Mouse (Mus musculus) midbrain, embryonic 10.5 days (tissue): Measurements from ENCODE around the gene Wrb. TPM values are rescaled to one million over a fixed set of nuclear protein-coding genes. Genes with fewer than 3 reads are reported as not detected.

ENCODE experiments used
- polyA plus RNA-seq: library from polyadenylated mRNA; unstranded; fragments of >200 nt; fragmentation: Nextera tagmentation; extraction: Ambion mirVana; gene quantifications from 2 replicates; pipeline ENCODE4 v1.2.1, GENCODE M21; 2016

The Wrb gene
- polyA plus RNA-seq, 1 experiment from 2014 or later = 125 TPM

Other genes with a start within 250 kb of the Wrb start
- 102 and 113 TPM in 2 replicates for gene Psmg1, start 154.4 kb upstream of the Wrb start, polyA plus RNA-seq
- gene Brwd1, start 62.9 kb upstream of the Wrb start, polyA plus RNA-seq = 133 and 160 TPM in 2 replicates
- gene Hmgn1, start 17.7 kb upstream of the Wrb start, polyA plus RNA-seq = 713 and 827 TPM in 2 replicates
- gene Lca5l, start 46.9 kb downstream of the Wrb start, polyA plus RNA-seq = 1.0 TPM in 2 replicates
- gene Sh3bgr, start 55.0 kb downstream of the Wrb start, polyA plus RNA-seq = 1.4 and 2.0 TPM in 2 replicates
- 0.37 and 0.65 TPM in 2 replicates for gene B3galt5, start 90.4 kb downstream of the Wrb start, polyA plus RNA-seq